Mouse (Mus musculus) brown adipose tissue, adult 24 weeks (tissue): ENCODE results near the gene Slc27a1. TPM values are rescaled to one million over a fixed set of nuclear protein-coding genes. Genes with fewer than 3 reads are reported as not detected.
A peak's percentile ranks its signal among the peaks of the same experiment; 100 is the strongest.

Experiments used
- H3K27ac ChIP-seq: fragments of 200-500 bp; replicated peaks from 2 replicates; pipeline ENCODE4 v1.5.1; 2012; ENCODE audit warnings: low read depth, mild to moderate bottlenecking, low read length
- H3K4me1 ChIP-seq: fragments of 200-500 bp; 2 replicates; pipeline ENCODE4 v1.6.1; 2012; ENCODE audit warnings: low read length, mixed read lengths; ENCODE audit not compliant: control insufficient read depth, insufficient read depth, insufficient read length
- H3K4me3 ChIP-seq: fragments of 200-500 bp; 2 replicates; pipeline ENCODE4 v1.5.1; 2012; ENCODE audit warnings: low read depth, mild to moderate bottlenecking, low read length, moderate library complexity; ENCODE audit not compliant: insufficient read depth
- polyA plus RNA-seq: library from polyadenylated mRNA; stranded (reverse); fragments of >200 nt; gene quantifications from 2 replicates; pipeline ENCODE4 v1.2.4, GENCODE M21; 2012; ENCODE audit not compliant: missing spikeins, insufficient read depth, insufficient read length

Slc27a1 gene
- polyA plus RNA-seq, 1 experiment, result 118 TPM

DNA sequence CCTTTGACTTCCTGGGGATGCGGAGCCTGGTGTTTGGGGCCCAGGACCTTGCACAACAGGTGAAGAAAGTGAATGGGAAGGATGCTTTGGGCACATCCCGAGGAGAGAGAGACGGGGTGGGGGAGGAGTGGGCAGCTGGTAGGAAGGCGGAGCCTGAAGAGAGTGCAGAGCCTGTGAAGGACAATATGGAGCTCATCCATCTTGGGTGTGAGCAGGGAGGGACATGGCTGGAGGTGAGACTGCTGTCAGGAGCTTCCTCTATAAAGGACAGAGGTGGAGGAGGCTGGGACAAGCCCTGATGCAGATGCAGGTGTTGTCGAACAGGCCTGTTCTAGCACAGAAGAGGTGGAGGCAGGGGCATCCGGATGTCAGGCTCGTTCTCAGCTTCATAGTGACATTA, 35.3 kb downstream of the Slc27a1 start:
- Histone ChIP-seq H3K27ac (no peak overlapping the region), H3K4me3 (no peak overlapping the region), H3K4me1 (peaks cover 2% of the 10 kb centered on the region; the same call in 1 of the 2 replicates)

DNA sequence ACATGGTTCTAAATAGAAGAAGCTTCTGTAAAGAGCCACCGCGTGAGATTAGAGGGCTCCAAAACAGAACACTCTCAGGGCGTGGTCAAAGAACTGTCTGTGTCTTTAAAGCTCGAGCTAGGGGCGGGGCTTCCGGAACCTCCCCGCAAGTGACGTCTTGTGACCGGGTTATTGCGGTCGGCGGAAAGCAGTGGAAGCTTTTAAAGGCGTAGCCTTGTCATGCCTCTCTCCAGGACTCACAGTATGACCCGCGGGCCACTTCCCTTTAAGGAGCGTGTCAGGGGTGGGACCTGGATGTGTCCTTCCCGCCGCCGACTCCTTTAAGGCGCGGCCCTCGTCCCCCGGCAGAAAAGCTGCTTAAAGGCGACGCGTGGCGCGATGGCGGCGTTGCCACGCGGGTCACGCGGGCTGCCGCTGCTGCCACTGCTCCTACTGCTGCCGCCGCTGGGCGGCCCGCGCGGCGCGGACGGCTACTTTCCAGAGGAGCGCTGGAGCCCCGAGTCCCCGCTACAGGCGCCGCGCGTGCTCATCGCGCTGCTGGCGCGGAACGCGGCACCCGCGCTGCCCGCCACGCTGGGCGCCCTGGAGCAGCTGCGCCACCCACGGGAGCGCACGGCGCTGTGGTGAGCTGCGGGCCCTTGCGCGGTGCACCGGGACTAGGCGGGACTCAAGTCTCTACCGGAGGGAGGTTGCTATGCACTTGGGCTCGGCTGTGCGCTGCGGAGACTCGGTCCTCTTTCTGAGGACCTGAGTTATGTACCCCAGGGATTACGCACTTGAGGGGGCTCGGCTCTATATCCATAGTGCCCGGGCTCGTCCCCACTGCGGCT, 42.4 kb downstream of the Slc27a1 start, which contains the start of gene Colgalt1:
TSS of gene Colgalt1 (plus strand) at position 177 of the 830 bp plus-strand sequence.
- H3K4me1 ChIP-seq, result peaks cover 7% of the 10 kb centered on the region
- H3K4me3 ChIP-seq, result peak within 1 kb of the TSS; percentile 79
- H3K27ac ChIP-seq, result peak within 1 kb of the TSS; percentile 54

DNA sequence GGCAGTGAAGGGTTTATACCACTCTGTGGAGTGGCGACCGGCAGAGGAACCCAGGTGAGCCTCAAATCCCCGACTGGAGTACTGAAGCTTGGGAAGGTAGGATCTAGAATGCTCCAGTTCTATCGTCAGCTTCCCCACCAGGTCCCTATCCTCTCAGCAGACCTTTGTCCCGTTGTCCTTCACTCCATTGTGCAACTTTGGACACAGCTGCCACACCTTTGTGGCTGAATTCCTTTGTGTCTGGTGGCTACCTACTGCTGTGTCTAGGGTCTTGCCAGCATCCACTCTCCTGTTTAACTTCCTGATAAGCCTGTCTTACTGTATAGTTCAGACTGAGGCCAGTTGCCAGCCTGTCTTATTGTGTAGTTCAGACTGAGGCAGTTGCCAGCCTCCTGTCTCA, 43.5 kb downstream of the Slc27a1 start:
- Histone ChIP-seq H3K27ac (peak overlapping the region; percentile 8; the same call in 1 of the 2 replicates), H3K4me1 (peaks cover 7% of the 10 kb centered on the region), H3K4me3 (peak overlapping the region; percentile 79)

DNA sequence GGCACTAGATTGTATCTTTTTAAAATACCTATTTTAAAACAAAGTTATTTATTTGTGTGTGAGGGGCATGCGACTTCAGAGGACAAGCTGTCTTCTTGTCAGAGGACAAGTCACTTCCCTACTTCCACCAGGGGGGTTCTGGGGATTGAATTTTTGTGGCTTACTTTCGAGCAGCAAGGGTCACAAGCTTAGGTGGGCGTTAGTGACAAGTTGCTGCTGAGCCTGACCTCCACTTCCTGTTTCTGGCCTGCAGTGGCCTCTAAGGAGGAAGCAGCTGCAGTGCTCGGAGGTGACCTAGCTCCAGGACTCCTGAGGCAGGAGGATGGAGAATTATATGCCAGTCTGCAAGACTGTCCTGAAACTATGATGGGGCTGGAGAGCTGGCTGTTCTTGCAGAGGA, 44.7 kb downstream of the Slc27a1 start:
- Histone ChIP-seq H3K4me1 (peaks cover 7% of the 10 kb centered on the region), H3K4me3 (no peak overlapping the region), H3K27ac (no peak overlapping the region)

DNA sequence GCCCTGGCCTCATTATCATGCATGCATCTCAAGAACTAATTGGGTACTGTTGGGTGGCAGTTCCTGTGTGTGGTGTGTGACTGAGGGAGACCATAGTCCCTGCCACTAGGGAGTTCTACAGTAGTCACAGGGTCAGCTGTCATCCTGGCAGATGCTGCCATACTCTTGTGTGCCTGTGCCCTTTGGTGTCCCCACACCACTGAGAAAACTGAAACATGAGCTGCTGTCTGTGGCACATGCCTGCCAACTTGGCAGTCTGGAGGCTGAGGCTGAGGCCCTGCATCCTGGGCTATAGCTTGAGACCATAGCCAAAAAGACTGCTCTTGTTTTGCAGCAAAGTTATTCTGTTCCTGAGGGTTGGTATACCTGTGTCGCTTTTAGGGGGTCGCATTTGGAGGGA, 51.1 kb downstream of the Slc27a1 start:
- Histone ChIP-seq H3K4me3 (no peak overlapping the region), H3K4me1 (no peaks in the 10 kb centered on the region), H3K27ac (no peak overlapping the region)

DNA sequence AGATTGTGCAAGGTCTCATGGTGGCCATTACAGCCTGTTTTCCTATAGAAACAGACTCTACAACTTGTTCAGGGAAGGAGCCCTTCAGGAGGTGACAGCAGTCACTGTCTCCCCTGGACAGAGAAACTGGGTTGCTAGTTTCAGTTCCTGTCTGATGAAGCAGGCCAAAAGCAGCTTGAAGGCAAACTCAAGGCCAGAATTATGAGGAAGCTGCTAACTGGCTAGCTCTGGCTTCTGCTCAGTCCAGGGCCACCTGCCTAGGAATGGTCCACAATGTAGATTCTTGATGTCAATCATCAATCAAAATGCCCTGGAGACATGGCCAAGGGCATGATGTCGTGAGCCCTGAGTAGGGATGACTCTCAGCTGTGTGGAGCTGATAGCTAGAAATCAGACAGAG, 56.4 kb downstream of the Slc27a1 start:
- H3K4me3 ChIP-seq, result no peak overlapping the region

DNA sequence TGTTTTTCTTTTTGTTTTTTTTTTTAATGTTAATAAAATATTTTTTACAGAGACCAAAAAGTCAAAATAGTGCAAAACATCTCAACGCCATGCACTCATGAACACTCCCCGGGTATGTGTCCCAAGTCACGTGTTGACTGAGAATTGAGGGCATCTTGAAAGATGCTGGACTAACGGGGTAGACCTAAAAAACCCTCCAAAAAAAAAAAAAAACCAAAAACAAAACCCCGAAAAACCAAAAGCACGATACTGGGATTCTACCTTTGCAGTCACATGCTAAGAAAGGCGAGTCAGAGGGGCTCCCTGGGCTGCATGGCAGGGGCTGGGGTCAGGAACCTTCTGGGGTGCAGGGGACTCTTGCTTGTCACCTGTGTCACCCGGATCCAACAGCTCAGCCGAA, 58.1 kb downstream of the Slc27a1 start:
- H3K4me3 ChIP-seq, result no peak overlapping the region
- peaks cover 19% of the 10 kb centered on the region for H3K4me1 ChIP-seq
- 0 out of 2 replicates have a peak overlapping the region, but pooled peaks have one; percentile 91 for H3K27ac ChIP-seq

More for the DNA sequence above, 56.4 kb downstream of the Slc27a1 start:
- Histone ChIP-seq H3K4me1 (peaks cover 19% of the 10 kb centered on the region), H3K27ac (no peak overlapping the region)

DNA sequence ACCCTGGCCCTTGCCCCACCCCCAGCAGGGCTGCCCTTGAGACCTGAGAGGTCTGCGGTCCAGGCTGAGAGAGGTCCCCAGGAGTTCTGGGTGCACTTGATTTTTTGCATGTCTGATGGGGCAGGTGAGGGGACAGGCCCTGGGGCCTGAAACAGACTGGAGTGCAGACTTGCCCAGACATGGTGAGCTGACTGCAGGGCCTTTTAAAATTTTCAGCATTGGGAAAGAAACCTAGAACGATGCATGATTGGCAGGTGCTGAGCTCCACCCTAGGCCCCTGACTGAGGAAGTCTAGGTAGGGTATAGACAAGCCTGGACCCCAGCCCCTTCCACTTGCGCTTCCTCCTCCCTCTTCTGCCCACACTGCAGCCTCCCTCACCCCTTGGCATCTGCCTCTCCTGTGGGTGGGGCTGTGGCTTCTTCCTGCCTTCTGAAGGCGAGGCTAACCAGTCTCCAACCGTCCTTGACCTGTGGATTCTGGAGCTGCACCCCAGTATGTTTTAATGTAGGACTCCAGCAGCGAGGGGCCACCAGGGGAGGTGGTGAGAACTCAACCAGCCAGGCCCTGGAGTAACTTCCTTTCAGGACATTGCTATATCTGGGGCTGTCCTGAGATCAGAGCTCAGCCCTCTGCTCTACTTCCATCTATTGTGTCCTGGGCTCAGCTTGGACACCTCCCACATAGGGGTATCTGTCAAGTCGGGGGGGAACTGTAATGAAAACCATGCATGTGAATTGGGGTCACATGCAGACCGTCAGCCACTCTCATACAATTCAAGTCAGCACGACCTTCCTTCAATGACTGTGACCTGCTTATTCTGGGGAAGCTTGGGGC, 58.8 kb downstream of the Slc27a1 start:
- Histone ChIP-seq H3K4me1 (peaks cover 19% of the 10 kb centered on the region), H3K27ac (peak overlapping the region; percentile 91), H3K4me3 (no peak overlapping the region)

DNA sequence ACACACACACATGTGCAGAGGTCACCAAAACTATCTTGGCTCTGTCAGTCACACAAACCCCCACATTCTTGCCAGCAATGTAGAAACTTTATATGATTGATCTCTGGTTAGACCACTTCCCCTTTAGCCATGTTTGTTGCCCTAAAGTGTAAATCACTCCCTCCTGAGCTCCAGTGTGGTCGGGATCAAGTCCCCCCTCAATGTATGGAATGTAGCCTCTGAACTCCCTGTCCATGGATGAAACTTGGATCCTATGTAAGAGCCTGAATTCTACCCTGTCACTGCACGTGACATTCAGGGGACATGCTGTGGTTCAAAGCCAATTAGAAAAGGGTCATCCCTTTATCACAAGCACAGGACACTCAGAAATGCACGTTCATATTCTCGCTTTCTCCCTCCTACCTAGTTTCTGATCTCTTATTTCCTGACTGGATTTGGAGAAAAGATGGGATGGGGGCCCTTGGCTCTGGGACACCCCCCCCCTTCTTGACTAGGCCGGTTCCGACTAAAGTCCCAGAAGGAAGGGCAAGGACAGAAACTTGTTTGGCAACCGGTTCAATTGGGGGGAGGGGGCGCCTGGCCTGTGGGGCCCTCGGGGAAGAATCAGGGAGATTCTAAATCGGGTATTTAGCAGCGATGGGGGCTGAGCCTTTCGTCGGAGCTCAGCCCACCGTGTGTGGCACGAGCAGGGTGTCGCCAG, 59.9 kb downstream of the Slc27a1 start:
- Histone ChIP-seq H3K4me1 (peaks cover 19% of the 10 kb centered on the region), H3K4me3 (peak overlapping the region; percentile 75), H3K27ac (peak overlapping the region; percentile 91)

DNA sequence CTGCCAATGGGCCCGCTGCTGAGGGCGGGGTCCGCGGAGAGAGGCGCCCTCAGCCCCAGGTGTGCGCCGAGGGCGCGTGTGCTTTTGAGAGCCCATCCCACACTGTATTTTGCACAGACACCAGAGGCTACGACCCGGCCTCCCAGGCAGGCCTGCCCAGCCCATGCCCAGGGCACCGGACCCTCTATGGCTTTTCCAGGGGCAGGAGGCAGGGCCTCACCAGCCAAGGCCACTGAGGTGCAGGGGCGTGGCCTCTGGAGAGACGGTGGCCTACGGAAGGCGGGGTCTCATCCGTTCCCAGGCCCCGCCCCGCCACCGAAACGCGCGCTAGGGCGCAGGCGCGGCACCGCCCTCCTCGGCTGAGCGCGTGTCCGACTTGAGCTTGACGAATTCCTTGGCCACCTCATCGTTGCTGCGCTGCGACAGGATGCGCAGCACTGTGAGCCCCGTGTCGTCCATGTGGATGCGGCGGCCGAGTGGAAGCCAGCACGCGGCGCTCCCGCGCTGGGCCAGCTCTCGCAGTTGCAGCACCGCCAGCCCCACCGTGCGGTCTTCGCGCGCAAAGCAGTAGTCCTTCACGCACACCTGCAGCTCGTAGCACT, 60.5 kb downstream of the Slc27a1 start:
- peak overlapping the region; percentile 57 for H3K27ac ChIP-seq

DNA sequence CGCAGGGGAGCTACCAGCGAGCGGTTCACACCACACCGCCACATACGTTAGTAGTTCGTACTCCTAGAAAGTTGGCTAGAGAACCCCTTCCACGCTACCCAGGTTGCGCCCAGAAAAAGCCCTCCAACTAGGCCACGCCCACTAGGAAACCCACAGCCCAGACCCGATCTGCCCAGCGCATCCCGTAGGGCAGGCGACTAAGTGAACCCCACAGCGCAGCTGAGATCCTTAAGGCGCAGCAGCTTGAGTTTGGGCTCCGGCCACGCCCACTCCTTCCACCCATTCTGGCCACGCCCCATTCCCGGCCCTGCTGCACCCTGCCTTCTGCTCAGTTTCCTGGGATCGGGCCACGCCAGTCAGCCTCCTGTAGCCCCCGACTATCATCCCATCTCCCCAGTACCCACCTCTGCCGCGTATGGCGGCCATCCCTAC, 61.1 kb downstream of the Slc27a1 start:
- Histone ChIP-seq H3K4me3 (peak overlapping the region; percentile 44), H3K27ac (no peak overlapping the region)

More for the DNA sequence above, 60.5 kb downstream of the Slc27a1 start:
- Histone ChIP-seq H3K4me1 (peaks cover 19% of the 10 kb centered on the region), H3K4me3 (peak overlapping the region; percentile 75)

DNA sequence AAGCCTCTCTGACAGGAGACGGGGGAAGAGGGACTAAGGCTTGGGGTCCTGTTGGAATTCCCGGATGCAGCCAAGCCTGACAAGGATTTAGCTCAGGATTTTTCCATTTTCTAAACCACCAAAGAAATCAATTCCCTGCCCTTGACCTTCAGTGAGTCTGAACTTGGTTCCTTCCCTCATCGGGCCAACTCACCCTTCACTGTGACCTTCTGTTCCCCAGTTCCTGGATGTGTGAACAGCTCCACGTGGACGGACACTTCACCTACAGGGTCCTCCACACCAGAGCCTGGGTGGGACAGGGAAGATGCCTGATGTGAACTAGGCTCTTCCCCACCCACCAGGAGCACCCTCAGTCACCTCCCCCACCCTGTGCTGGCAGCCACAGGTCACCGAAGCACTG, 62.1 kb downstream of the Slc27a1 start:
- Histone ChIP-seq H3K27ac (no peak overlapping the region), H3K4me3 (no peak overlapping the region)

More for the DNA sequence above, 61.1 kb downstream of the Slc27a1 start:
- H3K4me1 ChIP-seq, result peaks cover 19% of the 10 kb centered on the region

DNA sequence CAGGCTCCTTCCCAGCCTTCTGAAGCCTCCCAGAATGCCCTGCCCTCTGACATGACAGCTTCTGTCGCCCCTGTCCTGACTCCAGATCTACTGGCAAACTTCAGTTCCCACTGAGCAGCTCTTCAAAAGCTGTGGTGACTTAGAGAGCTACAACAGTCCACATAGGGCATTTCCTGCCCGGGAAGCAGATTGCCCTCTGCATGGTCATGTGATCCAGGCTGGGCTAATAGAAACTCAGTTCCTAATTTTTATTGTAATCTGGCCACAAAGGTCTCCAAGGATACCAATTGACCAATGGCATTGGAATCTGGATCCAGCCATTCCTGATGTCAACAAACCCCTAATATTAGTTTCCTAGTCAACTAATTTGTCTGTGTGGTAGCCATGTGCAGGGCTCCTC, 63.2 kb downstream of the Slc27a1 start:
- no peak overlapping the region for H3K4me3 ChIP-seq
- peaks cover 19% of the 10 kb centered on the region for H3K4me1 ChIP-seq
- H3K27ac ChIP-seq, result no peak overlapping the region

More for the DNA sequence above, 62.1 kb downstream of the Slc27a1 start:
- peaks cover 19% of the 10 kb centered on the region for H3K4me1 ChIP-seq

DNA sequence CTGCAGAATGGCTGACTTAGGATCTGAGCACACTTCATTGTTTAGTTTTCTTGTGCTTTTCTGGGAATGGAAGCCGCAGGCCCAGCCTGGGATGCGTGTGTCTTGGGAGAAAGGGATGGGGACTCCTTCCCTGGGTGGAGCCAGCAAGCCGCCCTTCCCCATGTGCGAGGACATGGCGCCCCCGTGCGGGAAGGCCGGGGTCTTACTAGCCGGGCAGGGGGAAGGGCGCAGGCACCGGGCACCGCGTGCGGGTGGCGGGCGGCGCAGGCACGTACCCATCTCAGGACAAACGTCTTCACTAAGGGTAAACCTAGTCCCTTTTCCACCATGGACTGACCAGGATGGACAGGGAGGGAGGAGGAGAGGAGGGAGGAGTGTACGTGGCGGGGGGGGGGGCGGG, 64.5 kb downstream of the Slc27a1 start:
- Histone ChIP-seq H3K4me3 (no peak overlapping the region), H3K27ac (no peak overlapping the region), H3K4me1 (peaks cover 11% of the 10 kb centered on the region)
